Mouse (Mus musculus) induced T-regulatory cell, adult 2 months (primary cell): ENCODE measurements around the gene Lrrc4.

ENCODE experiments used
- DNase-seq: peaks from one replicate; pipeline ENCODE4 v3.0.0-alpha.2; 2012; ENCODE audit warnings: low read depth

The Lrrc4 gene

DNA sequence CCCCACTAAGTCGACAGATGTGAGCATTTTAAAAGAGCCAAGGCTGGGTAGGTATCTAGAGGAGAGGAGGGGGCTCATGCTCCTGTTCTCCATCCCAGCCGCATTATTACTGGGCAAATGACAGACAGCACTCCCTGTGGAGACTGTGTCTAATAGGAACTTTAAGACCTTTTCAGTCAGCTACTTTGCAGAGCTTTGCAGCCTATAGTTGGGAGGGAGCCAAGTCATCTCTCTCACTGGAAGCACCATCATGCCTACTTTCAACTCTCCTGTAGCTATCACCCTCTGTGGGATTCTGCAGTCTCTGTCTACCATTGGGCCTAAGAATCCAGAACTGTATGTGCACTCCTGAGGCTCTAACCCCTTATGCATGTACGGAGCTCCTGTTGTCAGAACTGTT, 5.7 kb downstream of the Lrrc4 start:
- DNase-seq: no peak

DNA sequence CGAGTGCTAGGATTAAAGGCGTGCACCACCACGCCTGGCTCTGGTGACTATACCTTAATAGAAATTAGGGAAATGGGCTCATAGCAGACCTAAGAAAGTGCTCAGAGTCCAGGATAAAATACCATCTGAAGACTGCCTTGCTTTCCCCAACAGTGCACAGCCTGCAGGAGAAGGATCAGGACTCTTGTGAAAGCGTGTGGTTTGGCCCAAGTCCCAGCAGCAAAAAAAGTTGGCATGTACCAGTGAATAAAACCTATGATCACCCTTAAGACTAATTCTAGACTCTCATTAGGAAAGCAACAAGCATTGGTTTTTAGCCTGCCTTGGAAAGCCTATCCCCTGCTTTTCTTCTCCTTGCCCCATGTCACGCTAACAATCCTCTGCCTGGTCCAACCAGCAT, 7.7 kb downstream of the Lrrc4 start:
- no peak for DNase-seq

DNA sequence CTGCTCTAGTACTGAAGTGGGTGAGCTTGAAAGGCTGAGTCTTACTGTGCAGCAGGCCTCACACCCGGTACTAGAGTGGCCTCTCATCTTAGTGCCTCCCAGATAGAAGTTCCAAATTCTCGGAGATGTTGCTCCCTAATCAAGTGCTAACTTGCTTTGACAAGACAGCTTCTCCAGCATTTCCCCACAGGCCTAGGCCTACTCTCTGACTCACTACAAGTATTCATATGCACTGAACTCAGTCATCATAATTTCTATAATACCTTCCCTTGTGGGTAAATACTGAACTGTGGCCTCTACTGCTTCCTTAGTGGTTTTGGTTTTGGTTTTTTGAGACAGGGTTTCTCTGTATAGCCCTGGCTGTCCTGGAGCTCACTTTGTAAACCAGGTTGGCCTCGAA, 8.2 kb downstream of the Lrrc4 start:
- no peak for DNase-seq

DNA sequence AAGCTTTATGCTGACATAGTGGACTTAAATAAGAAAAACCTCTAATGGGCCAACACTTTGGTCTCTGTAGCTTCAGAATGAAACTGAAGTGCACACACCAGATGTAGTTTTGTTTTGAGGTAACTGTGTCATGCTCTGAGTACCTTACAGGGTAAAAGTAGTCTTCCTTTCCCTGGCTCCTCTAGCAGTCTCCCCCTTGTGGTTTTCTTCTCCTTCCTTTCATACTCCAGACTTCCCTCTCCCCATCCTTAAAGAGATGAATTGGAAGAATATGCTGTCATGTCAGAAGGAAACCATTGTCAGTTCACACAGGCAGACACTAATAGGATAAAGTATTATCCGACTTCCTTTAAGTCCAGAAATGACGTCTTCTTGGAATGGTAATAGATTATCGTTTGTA, 9.3 kb downstream of the Lrrc4 start:
- DNase-seq: no peak

DNA sequence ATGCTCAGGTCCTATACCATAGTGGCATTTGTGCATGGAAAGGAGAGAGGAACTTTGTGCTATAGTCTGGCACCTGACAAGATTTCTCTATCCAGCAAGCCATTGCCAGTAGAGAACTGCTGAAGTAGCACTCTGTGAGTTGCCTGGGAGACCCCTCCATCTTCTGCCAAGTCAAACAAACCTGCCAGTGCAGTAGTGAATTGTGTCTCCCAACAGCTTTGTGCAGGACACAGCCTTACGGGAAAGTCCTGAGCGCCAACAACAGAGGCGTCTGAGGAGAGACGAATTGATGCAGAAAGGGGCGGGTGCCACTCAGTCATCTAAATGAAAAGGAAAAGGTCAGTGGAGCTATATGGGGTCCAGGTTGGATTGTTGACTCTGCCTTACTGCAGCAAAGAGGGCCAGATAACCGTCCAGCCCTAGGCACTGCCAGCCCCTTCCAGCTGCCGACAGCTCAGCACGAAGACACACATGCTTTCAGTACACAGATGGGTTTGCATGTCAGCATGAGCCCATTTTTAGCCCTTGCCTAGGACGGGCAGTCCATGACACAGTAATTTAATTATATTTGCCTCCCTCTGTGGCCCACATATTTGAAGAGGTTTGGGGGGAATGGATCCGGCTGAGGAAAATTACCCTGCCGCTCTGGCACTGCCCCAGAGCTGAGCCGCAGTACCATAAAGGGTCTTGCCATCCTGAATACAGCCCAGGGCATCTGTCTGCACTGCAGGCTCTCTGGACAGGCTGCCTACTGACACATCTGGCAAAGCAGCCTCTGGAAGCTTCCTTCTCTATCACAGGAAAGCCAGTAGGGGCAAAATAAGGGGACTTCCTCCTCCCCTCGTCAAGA, 11.8 kb downstream of the Lrrc4 start:
- DNase-seq: no peak

DNA sequence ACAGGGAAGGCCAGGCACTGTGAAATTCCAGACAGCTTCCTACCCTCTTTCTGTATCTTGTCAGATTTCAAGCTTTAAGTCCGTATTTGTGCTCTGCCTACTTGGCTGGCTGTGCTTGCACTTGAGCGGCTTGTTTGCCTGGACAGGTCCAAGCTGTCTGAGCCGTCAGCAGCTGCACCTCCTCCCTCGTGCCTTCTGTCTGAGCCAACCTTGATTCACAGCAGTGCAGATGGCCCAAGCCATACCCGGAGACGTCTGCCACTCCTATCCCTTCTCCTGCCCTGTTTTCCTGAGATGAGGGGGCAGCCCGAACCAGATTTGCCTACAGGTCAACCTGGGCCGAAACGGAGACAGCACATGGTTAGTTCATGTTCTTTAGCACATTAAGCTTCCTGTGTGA, 14.5 kb downstream of the Lrrc4 start:
- DNase-seq: no peak

DNA sequence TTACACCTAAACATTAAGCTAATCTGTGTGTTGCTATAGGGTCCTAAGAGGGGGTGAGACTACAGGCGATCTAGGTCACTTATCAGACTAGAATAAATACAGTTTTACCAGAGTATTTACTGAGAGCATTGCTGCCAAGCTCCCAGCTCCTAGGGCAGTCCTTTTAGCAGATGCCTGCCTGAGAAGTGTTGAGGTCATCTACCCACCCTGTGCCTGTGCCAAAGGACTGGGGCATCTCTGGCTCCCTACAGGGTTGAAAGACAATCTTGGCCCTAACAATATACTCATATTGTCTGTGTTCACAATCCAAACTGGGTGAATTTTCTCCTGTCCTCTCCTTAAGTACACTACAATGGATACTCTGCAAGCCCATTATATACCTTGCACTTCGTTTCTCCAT, 16.7 kb downstream of the Lrrc4 start:
- DNase-seq: no peak

DNA sequence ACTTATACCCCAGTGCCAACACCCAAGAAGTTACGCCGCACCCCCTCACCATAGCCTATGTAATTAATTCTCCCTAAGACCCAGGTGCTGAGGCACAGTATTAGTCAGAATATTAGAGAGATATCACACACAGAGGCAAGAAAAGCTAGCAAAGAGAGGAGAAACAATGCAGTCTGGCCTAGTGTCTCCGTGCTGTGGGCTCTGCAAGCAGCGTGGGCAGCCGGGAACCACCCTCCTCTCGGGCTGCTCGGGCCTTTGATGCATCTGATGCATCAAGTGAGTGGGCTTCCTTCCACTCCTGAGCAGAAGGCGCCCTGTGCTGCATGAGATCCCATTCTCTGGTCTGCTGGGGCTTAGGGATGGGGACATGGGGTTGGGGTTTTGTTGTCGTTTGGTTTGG, 18.5 kb downstream of the Lrrc4 start:
- no peak for DNase-seq

DNA sequence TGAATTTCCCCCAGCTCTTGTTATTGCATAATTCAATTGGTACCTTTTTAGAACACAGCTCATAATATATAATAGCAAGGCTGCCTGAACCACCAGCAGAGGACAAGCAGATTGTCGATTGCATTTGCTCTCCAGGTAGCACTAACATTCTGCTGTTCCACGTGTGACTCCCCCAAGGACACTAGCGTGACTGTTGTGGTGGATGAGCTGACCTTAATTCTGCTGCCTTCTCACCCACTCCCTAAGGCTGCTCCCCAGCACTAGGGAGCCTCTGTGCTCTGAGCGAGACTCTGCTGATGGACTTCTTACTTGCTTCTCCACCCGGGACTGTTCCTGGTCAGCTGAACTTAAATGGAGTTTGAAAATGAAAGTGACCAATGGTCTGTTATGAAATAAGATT, 26.8 kb downstream of the Lrrc4 start:
- no peak for DNase-seq

DNA sequence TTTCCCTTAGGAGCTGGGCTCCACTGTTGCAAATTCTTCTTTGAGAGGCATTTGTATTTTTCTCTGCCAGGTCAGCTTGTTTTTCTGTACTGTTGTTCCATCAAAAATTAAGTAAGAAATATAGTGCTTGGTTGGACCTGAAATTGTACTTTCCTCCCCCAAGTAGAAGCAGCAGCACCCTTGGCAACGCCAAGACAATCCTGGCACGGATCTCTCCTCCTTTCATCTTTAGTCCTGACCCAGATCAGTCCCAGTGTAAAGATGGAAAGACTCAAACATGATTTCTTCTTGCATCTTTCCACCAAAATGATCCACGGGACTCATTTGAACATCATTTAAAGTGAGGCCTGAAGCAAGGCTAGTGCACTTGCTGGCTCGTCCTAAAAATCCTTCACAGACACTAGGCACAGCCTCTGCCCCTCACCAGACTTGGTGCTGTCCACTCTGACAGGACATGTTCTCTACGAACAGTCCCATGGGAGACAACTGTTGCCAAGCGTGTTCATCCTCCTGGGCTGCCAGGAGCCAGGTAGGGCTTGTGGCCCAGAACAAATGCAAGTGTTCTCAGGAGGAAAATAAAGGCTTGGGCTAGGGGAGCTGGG, 27.8 kb downstream of the Lrrc4 start:
- DNase-seq: no peak

DNA sequence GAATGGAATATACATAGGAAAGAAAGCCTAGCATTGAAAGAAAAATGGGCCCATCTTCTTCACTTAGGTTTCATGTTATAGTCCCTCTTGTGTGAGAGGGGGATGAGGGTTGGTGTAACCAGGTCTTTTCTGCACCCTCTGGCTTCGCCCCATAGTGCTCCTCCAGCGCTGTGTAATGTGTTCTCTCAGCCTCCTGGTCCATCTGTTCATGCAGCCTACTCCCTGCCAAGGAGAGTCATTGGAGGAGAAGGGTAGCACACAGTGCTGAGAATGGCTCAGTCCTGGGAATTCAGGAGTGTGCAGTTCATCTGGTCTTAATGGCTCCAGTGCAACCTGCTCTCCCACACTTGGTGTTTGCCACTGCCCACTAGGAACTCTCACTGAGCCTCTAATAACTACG, 30.6 kb downstream of the Lrrc4 start:
- no peak for DNase-seq

DNA sequence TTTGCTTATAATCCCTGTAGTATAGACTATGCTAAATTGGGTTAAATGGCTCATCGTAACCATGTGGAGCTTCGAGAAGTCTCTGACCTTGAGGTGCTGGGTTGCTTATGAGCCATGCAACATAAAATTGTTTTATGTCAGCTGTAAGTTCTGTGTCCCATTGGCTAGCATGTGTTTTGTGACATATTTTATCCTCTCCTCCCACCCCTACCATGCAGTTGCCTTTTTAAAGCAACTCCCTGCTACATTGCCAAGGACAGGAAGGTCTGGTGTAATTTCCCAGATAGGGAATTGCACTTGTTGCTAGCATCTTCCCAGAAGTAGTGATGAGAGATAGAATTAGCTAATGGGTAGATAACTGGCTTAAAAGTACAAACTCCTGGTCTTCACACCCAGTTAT, 31.7 kb downstream of the Lrrc4 start:
- no peak for DNase-seq

DNA sequence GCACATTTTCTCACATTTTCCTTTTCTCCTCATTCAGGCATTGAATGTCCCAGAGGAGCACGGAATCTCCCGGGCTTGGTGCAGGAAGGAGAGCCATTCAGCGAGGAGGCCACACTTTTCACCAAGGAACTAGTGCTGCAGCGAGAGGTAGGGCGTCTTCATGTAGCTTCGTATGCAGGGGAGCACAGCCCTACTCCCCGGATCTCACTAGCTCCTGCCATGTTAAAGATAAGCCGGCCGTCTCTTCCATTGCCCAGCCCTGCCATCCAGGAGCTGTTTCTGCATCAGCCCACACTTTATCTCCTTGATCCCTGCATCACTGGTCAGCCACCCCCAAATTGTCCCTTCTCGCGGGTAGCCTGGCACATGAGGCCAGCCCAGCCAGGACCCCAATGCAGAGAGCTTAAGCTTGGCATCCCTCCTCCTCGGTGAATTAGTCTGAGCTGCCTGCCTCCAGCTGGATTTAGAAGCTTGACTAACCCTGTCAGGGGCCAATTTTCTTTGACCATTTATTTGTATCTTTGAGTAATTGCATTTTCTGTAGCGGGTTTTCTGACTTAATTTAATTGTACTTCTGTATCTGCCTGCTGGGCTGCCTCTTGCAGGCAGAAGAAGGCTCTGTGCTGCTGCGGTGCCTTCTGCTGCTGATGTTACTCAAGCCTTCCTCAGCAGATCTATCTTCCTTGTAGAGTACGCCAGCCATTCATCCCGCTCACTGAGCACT, 35.6 kb downstream of the Lrrc4 start:
- no peak for DNase-seq

DNA sequence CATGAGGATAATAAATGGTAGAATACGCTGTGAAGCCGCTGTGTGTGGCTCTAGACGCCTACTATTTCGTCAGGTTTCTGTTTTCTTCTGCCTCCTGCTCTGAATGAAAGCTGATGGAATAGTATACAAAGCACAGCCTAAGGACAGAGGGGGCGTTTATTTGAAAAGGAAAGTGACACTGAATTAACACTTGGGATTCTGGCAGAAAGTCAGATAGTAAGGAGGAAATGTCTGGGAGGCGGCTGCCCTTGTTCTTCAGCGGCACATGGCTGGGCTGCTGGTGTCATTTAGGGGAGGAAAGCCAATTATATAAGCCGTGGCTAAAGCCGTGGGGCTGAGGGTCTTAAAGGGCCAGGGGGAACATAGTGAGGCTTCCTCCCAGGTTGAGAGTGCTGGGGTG, 36.2 kb downstream of the Lrrc4 start:
- DNase-seq: no peak

DNA sequence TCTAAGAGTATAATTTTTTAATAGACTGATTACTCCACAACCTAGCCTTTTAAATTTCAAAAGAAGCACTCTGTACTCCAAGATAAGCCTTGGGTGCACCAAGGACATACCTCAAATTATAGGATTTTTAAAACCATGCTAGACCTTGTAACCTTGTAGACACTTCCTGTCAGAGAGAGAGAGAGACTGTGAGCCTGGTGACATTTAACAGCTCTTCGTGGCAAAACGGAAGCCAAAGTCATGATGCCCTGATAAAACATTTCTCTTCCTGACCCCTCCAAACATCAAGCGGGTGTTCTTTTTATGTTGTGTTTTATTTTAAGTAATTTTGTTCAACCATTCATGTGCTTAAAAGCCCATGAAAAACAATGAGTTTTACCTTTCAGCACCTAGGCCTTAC, 39.7 kb downstream of the Lrrc4 start:
- peak; percentile 23 for DNase-seq

DNA sequence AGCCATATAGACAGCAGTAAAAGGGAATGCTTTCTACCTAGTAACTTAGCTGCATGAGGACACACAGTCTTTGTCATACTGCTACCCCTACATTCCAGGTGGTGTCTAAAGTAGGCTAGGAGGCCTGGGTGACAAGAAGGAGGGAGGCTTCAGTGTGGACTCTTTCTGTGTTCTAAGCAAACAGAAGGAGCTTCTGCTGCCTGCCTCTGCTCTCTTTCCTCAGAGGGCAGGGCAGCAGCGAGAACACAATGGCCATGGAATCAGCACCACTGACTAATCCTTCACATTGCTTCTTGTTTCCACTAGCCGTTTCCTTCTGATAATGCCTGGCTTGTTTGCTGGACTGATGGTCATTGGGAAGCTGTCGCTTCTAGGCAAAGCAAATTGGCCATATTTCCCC, 40.4 kb downstream of the Lrrc4 start:
- DNase-seq: no peak

DNA sequence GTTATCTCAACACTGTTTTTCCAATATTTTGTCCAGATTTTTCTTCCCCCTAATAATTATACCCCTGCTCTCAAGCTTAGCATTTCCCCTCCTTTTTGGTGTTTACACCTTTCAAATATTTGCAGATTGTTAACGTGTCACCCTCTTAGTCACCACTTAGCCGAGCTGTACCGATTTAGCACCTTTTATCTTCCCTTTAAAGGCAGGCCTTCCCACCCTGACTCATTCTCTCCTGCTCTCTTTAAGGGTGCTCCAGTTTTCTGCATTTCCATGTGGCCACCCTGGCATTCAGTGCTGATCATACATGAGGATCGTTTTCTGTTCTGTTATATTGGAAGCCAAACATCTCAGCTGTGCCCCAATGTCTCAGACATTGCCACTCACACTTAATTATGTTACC, 41.9 kb downstream of the Lrrc4 start:
- DNase-seq: no peak

DNA sequence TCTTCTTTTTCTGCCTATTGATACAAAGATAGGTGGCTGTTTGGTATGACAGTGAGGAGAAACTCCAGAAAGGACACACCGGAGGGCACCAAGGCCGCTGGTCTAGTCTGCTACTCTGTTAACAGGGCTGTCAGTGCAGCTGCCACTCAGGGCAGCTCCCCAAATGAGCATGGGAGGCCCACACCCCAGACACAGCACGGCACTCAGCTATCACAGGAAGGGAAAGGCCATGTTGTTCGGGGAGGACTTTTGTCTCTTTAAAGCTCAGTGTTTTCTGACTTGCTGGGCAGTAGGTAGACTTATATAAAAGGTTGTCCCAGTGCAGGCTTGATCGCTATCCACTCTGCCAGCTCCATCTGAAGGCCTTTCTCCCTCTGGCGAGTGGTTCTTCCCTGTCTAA, 44.4 kb downstream of the Lrrc4 start:
- no peak for DNase-seq

DNA sequence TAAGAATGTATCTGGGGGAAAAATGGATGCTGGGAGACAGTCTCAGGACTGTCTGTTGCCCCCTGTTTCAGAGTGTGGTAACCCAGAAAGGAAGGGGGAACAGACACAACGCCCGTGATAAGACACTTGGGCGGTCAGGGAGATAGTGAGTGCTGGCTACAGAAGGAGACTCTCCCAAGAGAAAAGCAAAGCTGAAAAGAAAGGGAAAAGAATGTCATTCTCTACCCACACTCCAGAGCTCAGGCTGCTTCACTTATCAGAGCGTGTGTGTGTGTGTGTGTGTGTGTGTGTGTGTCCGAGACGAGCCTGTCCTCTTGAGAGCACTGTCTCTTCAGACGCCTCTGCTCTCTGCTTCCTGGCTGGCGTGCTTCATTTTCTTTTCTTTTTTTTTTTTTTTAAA, 45.8 kb downstream of the Lrrc4 start:
- DNase-seq: no peak

DNA sequence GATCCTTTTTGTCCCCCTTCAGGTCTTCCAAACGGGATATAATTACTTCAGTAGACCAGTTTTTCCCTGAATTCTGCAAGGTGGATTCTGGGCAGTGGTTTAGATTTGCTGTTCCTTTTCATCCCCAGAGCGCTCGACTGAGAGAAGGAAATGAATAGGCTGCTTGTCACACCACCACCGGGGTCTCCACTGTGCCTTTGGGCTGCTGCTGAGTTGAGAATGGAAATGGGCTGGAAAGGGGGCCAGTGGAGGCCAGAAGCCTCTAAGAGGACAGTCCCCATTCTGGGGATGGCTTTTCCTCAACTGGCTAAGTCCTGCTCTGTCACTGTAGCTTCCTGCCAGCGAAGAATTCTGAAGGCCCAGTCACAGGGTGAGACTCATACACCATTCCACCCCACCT, 47.6 kb downstream of the Lrrc4 start:
- no peak for DNase-seq

DNA sequence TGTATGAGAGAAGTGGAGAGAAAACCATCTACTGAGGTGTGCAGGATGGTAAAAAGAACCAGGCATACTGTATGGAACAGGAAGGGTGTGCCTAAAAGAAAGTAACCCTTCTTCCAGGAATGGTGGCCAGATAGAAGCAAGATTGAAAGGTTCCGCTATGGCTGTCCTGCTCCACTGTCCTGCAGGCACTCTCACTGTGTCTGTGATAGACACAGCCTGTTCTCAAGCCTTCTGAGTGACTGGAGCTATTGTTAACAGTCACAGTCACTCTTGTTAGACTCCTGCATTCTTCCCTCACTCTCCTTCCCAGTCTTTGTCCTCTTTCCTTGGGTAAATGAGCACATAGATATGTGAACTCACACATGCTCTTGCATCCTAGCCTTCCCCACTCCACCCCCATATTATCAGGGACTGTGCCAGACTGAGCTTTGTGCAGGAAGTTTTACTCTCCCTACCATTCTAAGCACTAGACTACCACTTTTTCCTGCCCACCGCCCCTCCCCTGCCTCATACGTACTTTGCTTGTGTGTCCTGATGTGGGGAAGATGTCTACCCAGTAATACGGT, 48.4 kb downstream of the Lrrc4 start:
- DNase-seq: no peak

DNA sequence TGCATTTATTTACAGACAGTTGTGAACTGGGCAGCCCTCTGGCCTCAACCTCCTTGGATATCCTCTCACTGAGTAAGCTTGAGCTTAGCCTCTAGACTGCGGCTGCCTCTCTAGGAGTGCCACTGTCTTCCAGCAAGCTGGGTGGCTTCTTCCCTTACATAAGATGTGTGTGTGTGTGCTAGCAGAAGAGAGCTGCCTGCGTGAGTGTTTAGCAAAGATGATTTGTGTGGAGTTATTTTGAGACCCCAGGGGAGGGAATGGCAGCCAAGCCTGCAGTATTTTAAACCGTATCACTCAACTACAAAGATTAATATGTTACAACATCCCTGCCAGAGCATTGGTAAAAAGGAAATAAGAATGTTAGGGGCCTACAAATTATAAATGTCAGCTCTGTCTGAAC, 49.9 kb downstream of the Lrrc4 start:
- DNase-seq: no peak

DNA sequence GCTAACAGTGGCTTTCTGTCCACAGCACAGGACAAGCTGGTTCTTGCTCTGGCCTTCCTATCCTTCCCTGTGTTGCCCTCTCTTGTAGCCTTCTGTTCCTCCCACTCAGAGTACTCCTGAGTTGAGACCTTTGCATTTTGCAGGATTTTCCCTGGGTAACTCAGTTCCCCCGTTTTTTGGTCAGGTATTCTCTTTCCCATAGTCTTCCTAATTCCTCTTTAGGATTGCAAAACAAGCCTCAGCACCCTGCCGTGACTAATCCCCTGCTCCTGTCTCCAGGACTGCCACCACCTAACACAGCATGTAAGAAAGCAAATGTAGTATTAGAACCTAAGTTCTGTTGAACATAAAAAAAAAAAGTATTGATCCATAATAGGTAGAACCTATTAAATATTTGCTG, 60.2 kb downstream of the Lrrc4 start:
- no peak for DNase-seq
